Mouse (Mus musculus) olfactory bulb, adult 2 months (tissue): ENCODE data around the gene Celsr2.

Experiments used
- CTCF ChIP-seq: fragments of 200-500 bp; IDR thresholded peaks from 2 replicates; pipeline ENCODE4 v1.5.1; 2012; ENCODE audit warnings: low read depth, mild to moderate bottlenecking, low read length, moderate library complexity; ENCODE audit not compliant: insufficient read depth
- POLR2A ChIP-seq: fragments of 200-500 bp; IDR thresholded peaks from 2 replicates; pipeline ENCODE4 v1.6.1; 2012; ENCODE audit warnings: mild to moderate bottlenecking, low read depth, low read length, moderate library complexity; ENCODE audit not compliant: insufficient read depth

DNA sequence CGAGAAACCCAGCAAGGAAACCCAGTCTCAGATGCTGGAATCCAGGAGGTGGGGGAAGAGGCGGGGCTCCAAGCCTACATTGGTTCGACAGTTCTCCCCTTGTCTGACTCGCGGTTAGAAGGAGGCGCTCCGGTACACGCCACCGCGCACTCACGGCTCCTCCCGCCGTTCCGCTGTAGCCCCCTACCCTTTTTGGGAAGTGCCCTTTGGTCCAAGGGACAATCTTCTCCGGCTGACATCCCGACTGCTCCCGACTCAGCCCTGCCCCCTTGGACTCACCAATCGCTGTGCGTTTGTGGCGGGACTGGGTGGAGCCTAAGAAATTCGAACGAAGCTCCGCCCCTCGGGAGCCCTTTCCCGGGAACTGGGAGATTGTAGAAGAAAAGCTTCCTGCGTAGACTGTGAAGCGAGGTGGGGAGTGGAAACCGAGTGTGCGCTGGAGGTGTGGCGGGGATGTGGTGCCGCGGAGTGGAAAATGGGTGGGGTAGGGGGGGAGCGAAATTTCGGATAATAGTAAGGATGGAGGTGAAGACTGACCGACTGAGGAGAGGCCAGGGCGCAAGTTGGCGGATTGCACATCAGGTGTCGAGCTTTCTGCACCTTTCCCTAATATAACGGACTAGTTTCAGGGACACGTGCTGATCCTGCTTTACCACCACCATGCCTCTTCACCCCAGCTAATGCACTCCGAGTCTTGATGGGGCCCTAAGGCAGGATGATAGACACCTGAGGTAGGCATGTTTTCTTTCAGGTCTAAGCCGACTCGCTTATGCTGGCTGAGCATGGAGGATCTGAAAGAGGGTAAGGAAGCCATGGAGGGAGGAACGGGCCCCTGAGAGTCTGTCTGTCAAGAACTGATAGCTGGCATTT is 31.6 kb downstream of the Celsr2 start, which contains the start of gene Psrc1:
- TF ChIP-seq POLR2A (no peak), CTCF (no peak)
